Mouse (Mus musculus) spleen, adult 2 months (tissue): ENCODE measurements at regions not wholly inside any gene's neighbourhood (a gene's known extent, or its start where the extent isn't known, plus 50 kb on each side); places are given as distances from the start of the nearest gene placed in this dataset.

Experiments used
- CTCF ChIP-seq: fragments of 200-500 bp; IDR thresholded peaks from 2 replicates; pipeline ENCODE4 v1.5.1; 2011; ENCODE audit warnings: mild to moderate bottlenecking, inconsistent platforms; ENCODE audit not compliant: insufficient read depth, insufficient read length, insufficient replicate concordance; ENCODE audit errors: extremely low read depth
- POLR2A ChIP-seq: fragments of 200-500 bp; IDR thresholded peaks from 2 replicates; pipeline ENCODE4 v1.6.1; 2011; ENCODE audit warnings: low read depth, low read length, inconsistent platforms

- TF ChIP-seq CTCF = no peak
- TF ChIP-seq POLR2A = no peak
Observed at GRCm38 (mm10) chr2:170259662-170260457, 112.0 kb upstream of the Zfp217 start.
